Mouse (Mus musculus) T-helper 1 cell (primary cell): ENCODE results near the gene Mettl5.
"Not testable (repeated sequence)": the region's sequence is repeated elsewhere in the genome, so short reads cannot be mapped to it uniquely, and the experiment has no call there.

Experiments
- in situ Hi-C: fragments of 300-600 bp; cut with MboI, MseI; formaldehyde crosslinking; loops from one replicate; pipeline ENCODE4 v1.15.1; 2025; ENCODE audit warnings: high pct_unique_total_duplicates

The Mettl5 gene

GRCm38 (mm10) chr2:69885451-69886305, at the start of gene Mettl5:
Gene Mettl5, minus strand, starts transcription at chr2:69885615.
- in situ Hi-C loops: no loop called here

- in situ Hi-C loops: no loop called here
Observed at GRCm38 (mm10) chr2:69924943-69925342, 39.5 kb upstream of the Mettl5 start.

GRCm38 (mm10) chr2:69917301-69917700, 31.9 kb upstream of the Mettl5 start:
- in situ Hi-C loops: loop anchor here (10.0 kb wide), 1 partner anchor 58 kb away; no protein-coding TSS in a partner anchor

- in situ Hi-C loops: loop anchor here (10.0 kb wide), 1 partner anchor 62 kb away; no protein-coding TSS in a partner anchor
Observed at GRCm38 (mm10) chr2:69912801-69913200, 27.4 kb upstream of the Mettl5 start.

- in situ Hi-C loops: not testable (repeated sequence)
Observed at GRCm38 (mm10) chr2:69907394-69907793, 22.0 kb upstream of the Mettl5 start.

- in situ Hi-C loops: no loop called here
Observed at GRCm38 (mm10) chr2:69903541-69903940, 18.1 kb upstream of the Mettl5 start.

GRCm38 (mm10) chr2:69897618-69898575, 12.5 kb upstream of the Mettl5 start:
- in situ Hi-C loops: no loop called here

GRCm38 (mm10) chr2:69897039-69897617, 11.7 kb upstream of the Mettl5 start, which contains the start of gene Ubr3:
Gene Ubr3, plus strand, starts transcription at chr2:69897246.
- in situ Hi-C loops: no loop called here

- in situ Hi-C loops: no loop called here
Observed at GRCm38 (mm10) chr2:69896224-69896581, 10.8 kb upstream of the Mettl5 start.

- in situ Hi-C loops: no loop called here
Observed at GRCm38 (mm10) chr2:69895502-69896223, 10.2 kb upstream of the Mettl5 start.

GRCm38 (mm10) chr2:69893891-69894290, 8.5 kb upstream of the Mettl5 start:
- in situ Hi-C loops: no loop called here

- in situ Hi-C loops: no loop called here
Observed at GRCm38 (mm10) chr2:69893145-69893544, 7.7 kb upstream of the Mettl5 start.

- in situ Hi-C loops: no loop called here
Observed at GRCm38 (mm10) chr2:69890843-69891242, 5.4 kb upstream of the Mettl5 start.

GRCm38 (mm10) chr2:69888957-69889356, 3.5 kb upstream of the Mettl5 start:
- in situ Hi-C loops: no loop called here

- in situ Hi-C loops: no loop called here
Observed at GRCm38 (mm10) chr2:69885050-69885449, 365 bp downstream of the Mettl5 start.

- in situ Hi-C loops: no loop called here
Observed at GRCm38 (mm10) chr2:69884581-69884980, 834 bp downstream of the Mettl5 start.

GRCm38 (mm10) chr2:69883990-69884391, 1.4 kb downstream of the Mettl5 start:
- in situ Hi-C loops: no loop called here

GRCm38 (mm10) chr2:69862117-69862657, 23.2 kb downstream of the Mettl5 start:
- in situ Hi-C loops: no loop called here

GRCm38 (mm10) chr2:69861485-69862091, 23.8 kb downstream of the Mettl5 start, which contains the start of gene Ssb:
Gene Ssb, plus strand, starts transcription at chr2:69861562.
- in situ Hi-C loops: no loop called here

GRCm38 (mm10) chr2:69860972-69861452, 24.4 kb downstream of the Mettl5 start:
- in situ Hi-C loops: no loop called here
